Mouse (Mus musculus): ENCODE data around the gene Olfr199. TPM values are rescaled to one million over a fixed set of nuclear protein-coding genes. Genes with fewer than 3 reads are reported as not detected.
"Not testable (repeated sequence)": the region's sequence is repeated elsewhere in the genome, so short reads cannot be mapped to it uniquely, and the experiment has no call there.

Gene Olfr199
- polyA plus RNA-seq (2014; fragmentation: Nextera tagmentation; extraction: Ambion mirVana) = not detected in 2 replicates

DNA sequence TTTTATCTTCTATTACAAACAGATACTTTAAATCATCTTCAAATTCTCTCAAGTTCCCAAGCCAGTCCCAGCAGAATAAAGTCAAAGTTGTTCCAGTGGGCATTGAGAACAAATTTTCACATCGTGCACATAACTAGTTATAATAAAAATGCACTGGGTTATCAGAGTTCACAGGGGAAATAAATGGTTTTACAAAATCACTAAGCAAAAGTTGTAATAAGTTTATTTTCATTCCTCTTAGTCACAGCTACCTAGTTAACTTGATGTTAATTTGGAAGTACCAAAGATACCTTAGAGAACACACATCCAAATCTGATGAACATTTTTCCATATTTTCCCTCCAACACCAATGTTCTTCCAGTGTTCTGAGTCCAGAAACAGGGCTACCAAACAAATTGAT, at the start of gene Olfr199:
Olfr199 (minus strand) TSS at position 101 of the 400 bp plus-strand sequence.
- H3K27me3 ChIP-seq (ENCODE audit: control insufficient read depth, insufficient read depth, low read length); H3K9me3 ChIP-seq (ENCODE audit: control insufficient read depth, low read length); H3K27ac ChIP-seq (ENCODE audit: low read depth, low read length); ATAC-seq (ENCODE audit: low FRiP score); H3K4me3 ChIP-seq (ENCODE audit: low read depth, low read length); DNase-seq (ENCODE audit: low spot score, missing footprints); H3K9ac ChIP-seq (ENCODE audit: low read length); H3K36me3 ChIP-seq (ENCODE audit: control insufficient read depth, insufficient read depth, low read length); H3K4me2 ChIP-seq; H3K4me1 ChIP-seq (ENCODE audit: control insufficient read depth, insufficient read depth, low read length): not testable (repeated sequence)
- 84% methylated on average over 1 of the region's 1 CpGs for WGBS

GRCm38 (mm10) chr16:59269097-59269496, 49.5 kb upstream of the Olfr199 start:
- not testable (repeated sequence) for H3K9me3 ChIP-seq (ENCODE audit: control insufficient read depth, low read length); H3K4me3 ChIP-seq (ENCODE audit: low read depth, low read length); H3K4me1 ChIP-seq (ENCODE audit: control insufficient read depth, insufficient read depth, low read length); H3K36me3 ChIP-seq (ENCODE audit: control insufficient read depth, insufficient read depth, low read length); H3K4me2 ChIP-seq; H3K27me3 ChIP-seq (ENCODE audit: control insufficient read depth, insufficient read depth, low read length); H3K27ac ChIP-seq (ENCODE audit: low read depth, low read length); DNase-seq (ENCODE audit: low spot score, missing footprints); ATAC-seq (ENCODE audit: low FRiP score); H3K9ac ChIP-seq (ENCODE audit: low read length)
- 77% methylated on average over 4 of the region's 4 CpGs for WGBS

GRCm38 (mm10) chr16:59249684-59250083, 30.1 kb upstream of the Olfr199 start:
- Histone ChIP-seq H3K4me2 (no peak overlapping the region), H3K36me3 (ENCODE audit: control insufficient read depth, insufficient read depth, low read length) (no peaks in the 10 kb centered on the region), H3K27ac (ENCODE audit: low read depth, low read length) (no peak overlapping the region), H3K9me3 (ENCODE audit: control insufficient read depth, low read length) (no peaks in the 10 kb centered on the region), H3K4me1 (ENCODE audit: control insufficient read depth, insufficient read depth, low read length) (no peaks in the 10 kb centered on the region), H3K4me3 (ENCODE audit: low read depth, low read length) (no peak overlapping the region), H3K9ac (ENCODE audit: low read length) (no peak overlapping the region), H3K27me3 (ENCODE audit: control insufficient read depth, insufficient read depth, low read length) (no peaks in the 10 kb centered on the region)
- DNase-seq (ENCODE audit: low spot score, missing footprints) (no peak), ATAC-seq (ENCODE audit: low FRiP score) (no peak)
- 87% methylated on average over 17 of the region's 17 CpGs for WGBS

DNA sequence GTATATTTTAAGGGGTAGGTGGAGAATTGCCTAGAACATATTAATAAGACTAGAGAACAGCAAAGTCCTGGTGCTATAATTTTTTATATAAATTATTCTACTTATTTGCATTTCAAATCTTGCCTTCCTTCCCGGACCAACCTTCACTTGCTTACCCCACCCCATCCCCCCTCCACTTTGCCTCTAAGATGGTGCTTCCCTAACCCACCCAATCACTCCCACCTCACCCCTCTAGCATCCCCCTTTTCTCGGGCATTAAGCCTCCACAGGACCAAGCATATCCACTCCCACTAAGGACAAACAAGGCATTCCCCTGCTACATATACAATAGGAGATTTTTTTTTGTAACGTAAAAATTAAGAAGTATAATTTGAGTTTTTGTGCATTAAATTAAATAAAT, 1.7 kb downstream of the Olfr199 start:
- H3K9ac ChIP-seq (ENCODE audit: low read length); H3K4me3 ChIP-seq (ENCODE audit: low read depth, low read length); ATAC-seq (ENCODE audit: low FRiP score); H3K36me3 ChIP-seq (ENCODE audit: control insufficient read depth, insufficient read depth, low read length); H3K4me2 ChIP-seq; H3K9me3 ChIP-seq (ENCODE audit: control insufficient read depth, low read length); DNase-seq (ENCODE audit: low spot score, missing footprints); H3K27me3 ChIP-seq (ENCODE audit: control insufficient read depth, insufficient read depth, low read length); H3K4me1 ChIP-seq (ENCODE audit: control insufficient read depth, insufficient read depth, low read length); H3K27ac ChIP-seq (ENCODE audit: low read depth, low read length): not testable (repeated sequence)
- WGBS = 86% methylated on average over 3 of the region's 3 CpGs

DNA sequence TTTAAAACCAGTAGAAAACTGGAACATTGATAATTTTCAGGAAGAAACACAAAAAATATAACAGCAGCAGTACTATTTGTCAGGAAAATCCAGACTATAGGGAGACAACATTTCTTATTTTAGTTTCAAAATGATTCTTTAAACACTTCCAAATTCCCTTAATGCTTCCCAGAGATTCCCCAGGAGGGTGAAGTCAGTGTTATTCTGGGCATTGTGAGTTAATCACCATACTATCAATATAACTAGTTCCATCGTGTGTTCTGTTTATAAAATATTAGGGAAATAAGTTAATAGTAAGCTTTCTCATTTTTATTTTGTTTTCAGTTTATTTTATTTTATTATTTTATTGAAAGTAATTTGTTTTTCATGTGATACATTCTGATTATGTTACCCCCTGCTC, 16.1 kb downstream of the Olfr199 start, which contains the start of gene Olfr198:
Olfr198 (minus strand) TSS at position 101 of the 400 bp plus-strand sequence.
- H3K27ac ChIP-seq (ENCODE audit: low read depth, low read length); H3K4me2 ChIP-seq; H3K4me3 ChIP-seq (ENCODE audit: low read depth, low read length); H3K27me3 ChIP-seq (ENCODE audit: control insufficient read depth, insufficient read depth, low read length); H3K4me1 ChIP-seq (ENCODE audit: control insufficient read depth, insufficient read depth, low read length); ATAC-seq (ENCODE audit: low FRiP score); H3K9ac ChIP-seq (ENCODE audit: low read length); H3K36me3 ChIP-seq (ENCODE audit: control insufficient read depth, insufficient read depth, low read length); DNase-seq (ENCODE audit: low spot score, missing footprints); H3K9me3 ChIP-seq (ENCODE audit: control insufficient read depth, low read length): not testable (repeated sequence)
- 69% methylated on average over 1 of the region's 1 CpGs for WGBS

DNA sequence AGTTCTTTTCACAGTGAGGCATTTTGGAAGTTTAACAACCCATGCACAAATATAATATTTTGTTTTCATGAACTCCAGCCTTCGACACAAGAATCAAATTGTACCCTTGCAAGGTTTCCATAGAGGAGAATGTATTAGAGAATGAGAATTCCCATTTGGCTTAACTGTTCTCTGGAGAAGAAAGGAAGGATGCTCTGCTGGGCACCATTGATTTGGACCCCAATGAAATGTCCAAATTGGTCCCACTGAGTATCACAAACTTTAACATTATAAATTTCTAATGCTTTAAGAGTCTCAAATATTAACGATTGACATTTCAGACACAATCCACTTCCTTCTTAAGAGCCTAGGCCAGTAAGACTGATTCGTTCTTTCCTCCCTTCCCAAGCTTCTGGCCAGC, 49.2 kb downstream of the Olfr199 start, which contains the start of gene Olfr196:
Olfr196 (minus strand) TSS at position 101 of the 400 bp plus-strand sequence.
- no peak within 1 kb of the TSS for H3K27ac ChIP-seq (ENCODE audit: low read depth, low read length)
- no peaks in the 10 kb centered on the region for H3K4me1 ChIP-seq (ENCODE audit: control insufficient read depth, insufficient read depth, low read length)
- H3K9ac ChIP-seq (ENCODE audit: low read length) = no peak within 1 kb of the TSS
- H3K27me3 ChIP-seq (ENCODE audit: control insufficient read depth, insufficient read depth, low read length) = no peaks in the 10 kb centered on the region
- H3K36me3 ChIP-seq (ENCODE audit: control insufficient read depth, insufficient read depth, low read length) = no peaks in the 10 kb centered on the region
- WGBS = 76% methylated on average over 3 of the region's 3 CpGs
- H3K4me2 ChIP-seq = no peak within 1 kb of the TSS
- no peaks in the 10 kb centered on the region for H3K9me3 ChIP-seq (ENCODE audit: control insufficient read depth, low read length)
- no peak for ATAC-seq (ENCODE audit: low FRiP score)
- H3K4me3 ChIP-seq (ENCODE audit: low read depth, low read length) = no peak within 1 kb of the TSS
- DNase-seq (ENCODE audit: low spot score, missing footprints) = no peak

Other genes starting within 250 kb of the Olfr199 start
- not detected in 2 replicates for gene Olfr183, start 224.4 kb downstream of the Olfr199 start, polyA plus RNA-seq (2014; fragmentation: Nextera tagmentation; extraction: Ambion mirVana)
- gene Olfr186, start 189.5 kb downstream of the Olfr199 start, polyA plus RNA-seq (2014; fragmentation: Nextera tagmentation; extraction: Ambion mirVana) = not detected in 2 replicates
- not detected in 2 replicates for gene Olfr187, start 180.0 kb downstream of the Olfr199 start, polyA plus RNA-seq (2014; fragmentation: Nextera tagmentation; extraction: Ambion mirVana)
- gene Olfr190, start 141.8 kb downstream of the Olfr199 start, polyA plus RNA-seq (2014; fragmentation: Nextera tagmentation; extraction: Ambion mirVana) = not detected in 2 replicates
- not detected in 2 replicates for gene Olfr191, start 129.9 kb downstream of the Olfr199 start, polyA plus RNA-seq (2014; fragmentation: Nextera tagmentation; extraction: Ambion mirVana)
- gene Olfr193, start 107.9 kb downstream of the Olfr199 start, polyA plus RNA-seq (2014; fragmentation: Nextera tagmentation; extraction: Ambion mirVana) = not detected in 2 replicates
- not detected in 2 replicates for gene Olfr194, start 98.7 kb downstream of the Olfr199 start, polyA plus RNA-seq (2014; fragmentation: Nextera tagmentation; extraction: Ambion mirVana)
- not detected in 2 replicates for gene Olfr195, start 72.7 kb downstream of the Olfr199 start, polyA plus RNA-seq (2014; fragmentation: Nextera tagmentation; extraction: Ambion mirVana)
- not detected in 2 replicates for gene Olfr196, start 49.3 kb downstream of the Olfr199 start, polyA plus RNA-seq (2014; fragmentation: Nextera tagmentation; extraction: Ambion mirVana)
- not detected in 2 replicates for gene Olfr198, start 16.2 kb downstream of the Olfr199 start, polyA plus RNA-seq (2014; fragmentation: Nextera tagmentation; extraction: Ambion mirVana)
- gene Olfr201, start 52.9 kb upstream of the Olfr199 start, polyA plus RNA-seq (2014; fragmentation: Nextera tagmentation; extraction: Ambion mirVana) = not detected in 2 replicates
- gene Olfr202, start 67.0 kb upstream of the Olfr199 start, polyA plus RNA-seq (2014; fragmentation: Nextera tagmentation; extraction: Ambion mirVana) = not detected in 2 replicates
- gene Olfr203, start 79.1 kb upstream of the Olfr199 start, polyA plus RNA-seq (2014; fragmentation: Nextera tagmentation; extraction: Ambion mirVana) = not detected in 2 replicates
- gene Olfr204, start 98.5 kb upstream of the Olfr199 start, polyA plus RNA-seq (2014; fragmentation: Nextera tagmentation; extraction: Ambion mirVana) = not detected in 2 replicates
- not detected in 2 replicates for gene Olfr205, start 111.4 kb upstream of the Olfr199 start, polyA plus RNA-seq (2014; fragmentation: Nextera tagmentation; extraction: Ambion mirVana)
- not detected in 2 replicates for gene Olfr206, start 129.5 kb upstream of the Olfr199 start, polyA plus RNA-seq (2014; fragmentation: Nextera tagmentation; extraction: Ambion mirVana)
- gene Olfr209, start 144.2 kb upstream of the Olfr199 start, polyA plus RNA-seq (2014; fragmentation: Nextera tagmentation; extraction: Ambion mirVana) = not detected in 2 replicates
- 0.08 and 0.33 TPM in 2 replicates for gene Gabrr3, start 187.6 kb upstream of the Olfr199 start, polyA plus RNA-seq (2014; fragmentation: Nextera tagmentation; extraction: Ambion mirVana)